Mouse (Mus musculus) mouse embryonic stem cell (cell line): ENCODE data around the gene 2810004N23Rik.

Experiments
- in situ Hi-C, 2 experiments: fragments of 300-500 bp; cut with MboI; formaldehyde crosslinking; loops; 1 replicate in 1 of 2; 3 replicates in 1 of 2; pipeline ENCODE4 v1.14.3; 2019 to 2020; ENCODE audit warnings: low sequenced_read_pairs in 2 of 2, low pct_unique_long_range_greater_than_20kb in 1 of 2, mixed read lengths in 1 of 2; ENCODE audit not compliant: unreplicated experiment in 1 of 2

The 2810004N23Rik gene

DNA sequence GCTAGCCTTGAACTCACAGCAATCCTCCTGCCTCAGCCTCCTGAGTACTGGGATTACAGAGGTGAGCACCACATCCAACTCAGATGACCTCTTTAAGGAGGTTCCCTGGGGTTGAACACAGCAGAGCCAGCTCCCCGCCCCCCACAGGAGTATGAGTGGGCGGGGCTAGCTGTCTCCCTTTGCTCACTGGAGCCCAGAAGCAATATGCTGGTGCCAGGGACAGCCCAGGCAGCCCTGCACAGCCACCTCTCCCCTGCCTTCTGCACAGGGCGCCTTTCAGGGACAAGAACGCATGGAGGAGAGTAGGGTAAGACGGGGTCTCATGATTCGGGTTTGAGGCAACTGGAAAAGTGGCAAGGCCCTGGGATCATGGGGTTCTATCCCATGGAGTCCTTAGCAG, 31.4 kb downstream of the 2810004N23Rik start:
- in situ Hi-C loops, result no loop called here

GRCm38 (mm10) chr8:124830050-124830449, 32.9 kb downstream of the 2810004N23Rik start:
- in situ Hi-C loops, result no loop called here

DNA sequence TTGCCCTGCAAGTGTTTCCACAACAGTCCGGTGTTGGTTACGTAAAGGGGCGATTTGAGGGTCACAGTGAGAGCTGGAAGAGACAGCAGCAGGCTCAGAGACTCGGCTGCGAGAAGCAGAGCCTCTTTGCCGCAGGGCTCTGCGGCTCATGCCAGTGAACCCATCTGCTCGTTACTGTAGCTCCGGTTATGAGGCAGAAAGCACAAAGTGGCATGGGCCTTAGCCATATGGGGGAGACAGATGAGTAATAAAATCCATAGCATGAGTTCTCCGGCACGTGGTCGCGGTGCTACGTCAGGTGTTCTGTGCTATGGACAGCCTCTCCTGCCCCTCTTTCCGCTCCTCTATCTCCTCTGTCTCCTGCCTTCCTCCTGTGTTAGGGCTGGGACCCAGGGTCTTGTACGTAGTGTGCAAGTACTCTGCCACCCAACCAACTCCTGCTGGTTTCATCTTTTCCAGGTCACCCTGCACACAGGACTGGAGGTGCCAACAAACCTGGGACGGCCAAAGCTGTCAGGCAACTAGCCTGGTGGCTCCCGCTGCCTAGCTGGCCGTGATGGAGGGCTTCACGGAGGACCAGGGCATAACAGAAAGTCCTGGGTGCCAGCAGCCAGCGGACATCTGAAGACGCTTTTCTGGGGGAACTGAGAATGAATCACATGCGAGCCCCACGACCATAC, 34.2 kb downstream of the 2810004N23Rik start:
- in situ Hi-C loops, result no loop called here

- in situ Hi-C loops, result no loop called here
Observed at GRCm38 (mm10) chr8:124827387-124827786, 35.5 kb downstream of the 2810004N23Rik start.

- in situ Hi-C loops, result no loop called here
Observed at GRCm38 (mm10) chr8:124826658-124827057, 36.3 kb downstream of the 2810004N23Rik start.

DNA sequence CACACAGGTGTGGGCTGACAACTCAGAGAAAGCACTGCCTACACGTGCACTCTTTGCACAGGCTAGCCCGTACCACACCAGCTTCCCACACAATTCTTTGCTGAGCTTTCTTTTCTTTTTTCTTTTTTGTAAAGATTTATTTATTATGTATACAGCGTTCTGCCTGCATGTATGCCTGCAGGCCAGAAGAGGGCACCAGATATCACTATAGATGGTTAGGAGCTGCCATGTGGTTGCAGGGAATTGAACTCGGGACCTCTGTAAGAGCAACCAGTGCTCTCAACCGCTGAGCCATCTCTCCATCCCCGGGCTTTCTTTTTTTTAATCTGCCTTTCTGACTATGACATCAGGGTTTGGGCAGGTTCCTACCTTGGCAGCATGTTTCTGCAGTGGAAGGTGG, 39.4 kb downstream of the 2810004N23Rik start:
- in situ Hi-C loops, result no loop called here

DNA sequence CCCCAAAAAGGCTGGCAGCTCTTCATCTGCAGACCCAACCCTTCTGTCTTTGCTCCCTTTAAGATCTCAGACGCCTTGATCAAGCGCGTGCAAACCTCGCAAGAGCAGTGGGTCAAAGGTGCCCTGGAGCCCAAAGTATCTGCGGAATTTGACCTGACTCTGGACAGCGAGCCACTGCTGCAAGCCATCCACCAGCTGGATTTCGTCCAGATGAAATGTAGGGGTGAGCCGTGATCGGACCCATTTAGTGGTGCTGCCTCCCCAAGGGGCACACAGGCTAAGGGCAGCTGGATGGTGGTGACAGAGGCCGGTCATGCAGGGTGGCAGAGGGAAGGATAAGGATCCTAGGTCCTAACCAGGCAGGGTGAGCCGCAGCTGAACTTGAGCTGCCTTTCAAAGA, 42.8 kb downstream of the 2810004N23Rik start:
- in situ Hi-C loops, result no loop called here

DNA sequence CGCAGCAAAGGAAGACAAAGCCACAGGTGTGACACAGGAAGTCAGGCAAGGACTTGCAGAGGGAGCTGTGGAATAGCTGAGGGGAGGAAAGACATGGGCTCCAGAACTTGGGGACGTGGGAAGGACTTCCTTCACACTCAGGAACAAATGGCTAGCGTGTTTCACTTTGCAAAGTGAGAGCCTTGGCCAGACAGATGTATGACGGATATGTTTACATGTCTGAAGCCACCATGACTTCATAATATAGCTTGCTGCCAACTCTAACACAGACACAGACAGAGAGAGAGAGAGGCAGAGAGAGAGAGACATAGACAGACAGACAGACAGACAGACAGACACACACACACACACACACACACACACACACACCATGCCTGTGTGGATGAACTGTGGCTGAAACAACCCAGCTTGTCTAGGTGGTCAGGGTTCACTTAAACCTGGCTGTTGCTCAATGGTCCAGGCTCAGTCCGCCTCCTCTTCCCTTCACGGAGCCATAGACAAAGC, 43.3 kb downstream of the 2810004N23Rik start:
- in situ Hi-C loops, result no loop called here

DNA sequence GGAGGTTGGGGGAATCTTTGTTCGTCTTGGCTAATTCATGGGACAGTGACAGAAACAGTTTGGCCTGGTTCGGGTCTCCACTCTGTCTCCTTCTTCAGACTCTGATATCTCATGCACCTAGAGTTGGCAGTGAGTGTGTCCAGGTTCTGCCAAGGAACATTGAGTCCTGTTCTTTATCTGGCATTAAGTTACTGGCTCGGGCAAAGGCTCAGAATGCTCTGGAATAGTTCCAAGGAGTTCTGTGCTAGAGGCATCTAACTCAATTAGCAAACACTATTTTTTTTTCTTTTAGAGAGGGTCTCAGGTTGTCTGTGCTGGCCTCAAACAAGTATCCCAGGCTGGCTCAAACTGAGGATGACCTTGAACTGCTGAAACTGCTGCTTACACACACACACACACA, 45.6 kb downstream of the 2810004N23Rik start:
- in situ Hi-C loops, result no loop called here

- in situ Hi-C loops, result no loop called here
Observed at GRCm38 (mm10) chr8:124816866-124817265, 46.1 kb downstream of the 2810004N23Rik start.

- in situ Hi-C loops, result no loop called here
Observed at GRCm38 (mm10) chr8:124815870-124816269, 47.0 kb downstream of the 2810004N23Rik start.

- in situ Hi-C loops, result no loop called here
Observed at GRCm38 (mm10) chr8:124813326-124813725, 49.6 kb downstream of the 2810004N23Rik start.

DNA sequence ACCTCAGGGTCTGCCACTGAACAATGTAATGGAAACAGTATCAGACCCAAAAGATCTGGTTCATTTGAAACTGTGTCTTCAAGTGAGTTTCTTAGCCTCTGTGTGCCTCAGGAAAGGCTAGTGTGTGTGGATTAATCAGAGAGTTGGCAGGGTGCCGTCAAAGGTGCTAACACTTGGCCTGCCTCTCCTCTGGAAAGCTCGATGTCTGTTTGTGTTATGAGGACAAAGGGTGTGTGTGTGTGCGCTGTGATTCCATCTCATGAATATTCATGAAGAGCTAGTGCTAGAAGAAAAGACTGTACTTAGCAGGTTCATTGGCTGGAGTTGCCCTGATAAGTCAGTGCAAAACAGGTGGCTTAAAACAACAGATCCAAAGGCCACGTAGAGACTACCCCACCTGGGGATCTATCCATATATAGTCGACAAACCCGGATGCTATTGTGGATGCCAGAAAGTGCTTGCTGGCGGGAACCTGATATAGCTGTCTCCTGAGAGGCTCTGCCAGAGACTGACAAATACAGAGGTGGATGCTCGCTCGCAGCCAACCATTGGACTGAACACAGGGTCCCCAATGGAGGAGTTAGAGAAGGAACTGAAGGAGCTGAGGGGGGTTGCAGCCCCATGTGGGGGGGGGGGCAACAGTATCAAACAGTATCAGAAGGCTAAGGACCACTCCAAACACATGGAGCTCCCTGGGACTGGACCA, 52.1 kb downstream of the 2810004N23Rik start:
- in situ Hi-C loops, result no loop called here

DNA sequence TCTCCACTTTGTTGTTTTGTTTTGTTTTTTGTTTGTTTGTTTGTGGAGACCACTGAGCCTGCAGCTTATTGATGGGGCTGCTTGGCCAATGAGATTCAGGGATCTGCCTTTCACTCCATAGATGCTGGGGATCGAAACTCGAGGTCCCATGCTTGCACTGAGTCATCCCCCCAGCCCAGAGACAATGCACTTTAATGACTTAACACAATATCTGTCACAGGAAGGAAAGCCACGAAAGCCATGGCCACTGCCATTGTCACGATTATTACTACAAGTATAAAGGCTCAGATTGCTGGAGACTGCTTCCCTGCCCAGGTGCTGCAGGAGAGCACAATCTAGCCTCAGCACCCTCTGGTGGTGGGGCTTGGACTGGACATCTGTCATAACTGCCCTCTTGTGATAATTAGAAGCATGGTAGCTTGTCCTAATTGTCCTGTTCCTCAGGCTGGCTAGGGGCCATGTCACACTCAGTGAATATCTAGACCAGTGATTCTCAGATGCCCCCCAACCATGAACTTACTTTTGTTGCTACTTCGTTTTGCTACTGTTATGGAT, 52.8 kb downstream of the 2810004N23Rik start:
- in situ Hi-C loops, result no loop called here

GRCm38 (mm10) chr8:124809419-124809818, 53.5 kb downstream of the 2810004N23Rik start:
- in situ Hi-C loops, result no loop called here

- in situ Hi-C loops, result no loop called here
Observed at GRCm38 (mm10) chr8:124805990-124806389, 56.9 kb downstream of the 2810004N23Rik start.

GRCm38 (mm10) chr8:124803824-124804702, 58.9 kb downstream of the 2810004N23Rik start:
- in situ Hi-C loops, result no loop called here

DNA sequence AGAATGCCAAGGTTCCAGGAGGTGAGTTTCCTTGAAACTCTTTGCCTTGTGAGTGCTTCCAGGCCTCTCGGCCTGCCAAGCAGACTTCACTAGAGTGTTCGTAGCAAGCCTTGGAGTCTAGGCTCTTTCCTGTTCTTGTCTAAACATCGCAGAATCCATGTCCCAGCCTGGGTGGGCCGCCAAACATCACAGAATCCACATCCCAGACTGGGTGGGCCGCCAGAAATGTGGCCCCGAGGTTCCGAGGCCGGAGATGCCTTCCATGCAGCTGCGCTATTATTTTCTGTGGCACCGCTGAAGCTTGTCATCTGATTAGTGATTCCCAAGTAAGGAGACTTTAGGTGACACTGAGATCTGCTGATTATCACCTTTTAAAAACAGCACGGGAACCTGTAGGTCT, 62.4 kb downstream of the 2810004N23Rik start:
- in situ Hi-C loops, result no loop called here
